Mouse (Mus musculus) kidney, embryonic 14.5 days (tissue): Measurements from ENCODE around the gene Enox1. TPM values are rescaled to one million over a fixed set of nuclear protein-coding genes. Genes with fewer than 3 reads are reported as not detected.

Source experiments
- ATAC-seq: fragments of 200-750 bp; cut with Nextera tagmentation; 2 replicates; pipeline ENCODE4 v1.8.0; 2017; ENCODE audit warnings: moderate number of reproducible peaks, mild to moderate bottlenecking, moderate TSS enrichment, moderate library complexity; ENCODE audit not compliant: low FRiP score, low TSS enrichment
- H3K27ac ChIP-seq: fragments of 300-500 bp; sonication (generic); 2 replicates; pipeline ENCODE4 v1.5.1; 2014; ENCODE audit warnings: low read depth, mild to moderate bottlenecking, low read length, moderate library complexity, mixed read lengths
- H3K27me3 ChIP-seq: fragments of 300-500 bp; sonication (generic); 2 replicates; pipeline ENCODE4 v1.6.1; 2014; ENCODE audit warnings: mild to moderate bottlenecking, low read length; ENCODE audit not compliant: control insufficient read depth, insufficient read depth
- H3K36me3 ChIP-seq: fragments of 300-500 bp; sonication (generic); 2 replicates; pipeline ENCODE4 v1.6.1; 2014; ENCODE audit warnings: low read length, mixed read lengths; ENCODE audit not compliant: control insufficient read depth, insufficient read depth
- H3K4me1 ChIP-seq: fragments of 300-500 bp; sonication (generic); 2 replicates; pipeline ENCODE4 v1.6.1; 2014; ENCODE audit warnings: low read length, mixed read lengths; ENCODE audit not compliant: control insufficient read depth, insufficient read depth
- H3K4me2 ChIP-seq: fragments of 300-500 bp; sonication (generic); replicated peaks from 2 replicates; pipeline ENCODE4 v1.6.1; 2014; ENCODE audit warnings: low read depth, mild to moderate bottlenecking, low read length
- H3K4me3 ChIP-seq: fragments of 300-500 bp; sonication (generic); 2 replicates; pipeline ENCODE4 v1.5.1; 2014; ENCODE audit warnings: mild to moderate bottlenecking, low read length
- H3K9ac ChIP-seq: fragments of 300-500 bp; sonication (generic); 2 replicates; pipeline ENCODE4 v1.6.1; 2014; ENCODE audit warnings: low read depth, mild to moderate bottlenecking, low read length, moderate library complexity
- H3K9me3 ChIP-seq: fragments of 300-500 bp; sonication (generic); 2 replicates; pipeline ENCODE4 v1.6.1; 2016; ENCODE audit warnings: low read length; ENCODE audit not compliant: control insufficient read depth
- WGBS: fragments of 180-500 bp; shearing (Covaris S2); extraction: QIAGEN DNeasy Blood & Tissue Kit; methylation state at CpG from one replicate; pipeline ENCODE4 v1.1.7; 2014; 5-methylcytosine and 5-hydroxymethylcytosine counted together
- polyA plus RNA-seq: library from polyadenylated mRNA; unstranded; fragments of >200 nt; fragmentation: Nextera tagmentation; extraction: Ambion mirVana; gene quantifications from 2 replicates; pipeline ENCODE4 v1.2.1, GENCODE M21; 2014

Enox1 gene
- polyA plus RNA-seq, 1 experiment from 2014 or later: 7.0 TPM

DNA sequence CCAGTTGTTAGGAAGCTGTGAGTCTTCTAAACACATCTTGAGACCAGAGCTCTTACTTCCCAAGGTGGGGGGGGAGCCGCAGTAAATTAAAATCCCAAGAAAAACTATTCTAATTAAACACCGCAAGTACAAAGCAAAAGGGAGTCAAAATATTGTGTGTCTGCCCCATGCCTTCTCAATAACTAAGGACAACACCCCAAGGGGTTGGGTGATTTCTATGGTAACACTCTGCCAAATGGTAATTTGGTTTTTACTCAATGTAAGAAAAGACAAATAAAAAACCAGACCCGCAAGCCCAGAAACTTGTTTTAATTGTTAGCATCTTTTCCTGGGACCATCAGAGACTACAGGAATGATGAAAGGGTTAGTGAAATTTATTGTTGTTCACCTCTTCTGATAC is 220.9 kb downstream of the Enox1 start:
- no peak overlapping the region for H3K9ac ChIP-seq
- WGBS: 56% methylated on average over 3 of the region's 3 CpGs
- no peak overlapping the region for H3K4me2 ChIP-seq
- no peaks in the 10 kb centered on the region for H3K9me3 ChIP-seq
- H3K36me3 ChIP-seq: no peaks in the 10 kb centered on the region
- no peak overlapping the region for H3K27ac ChIP-seq
- peaks cover 4% of the 10 kb centered on the region; the same call in 1 of the 2 replicates for H3K4me1 ChIP-seq
- H3K27me3 ChIP-seq: no peaks in the 10 kb centered on the region
- H3K4me3 ChIP-seq: no peak overlapping the region
- no peak for ATAC-seq

DNA sequence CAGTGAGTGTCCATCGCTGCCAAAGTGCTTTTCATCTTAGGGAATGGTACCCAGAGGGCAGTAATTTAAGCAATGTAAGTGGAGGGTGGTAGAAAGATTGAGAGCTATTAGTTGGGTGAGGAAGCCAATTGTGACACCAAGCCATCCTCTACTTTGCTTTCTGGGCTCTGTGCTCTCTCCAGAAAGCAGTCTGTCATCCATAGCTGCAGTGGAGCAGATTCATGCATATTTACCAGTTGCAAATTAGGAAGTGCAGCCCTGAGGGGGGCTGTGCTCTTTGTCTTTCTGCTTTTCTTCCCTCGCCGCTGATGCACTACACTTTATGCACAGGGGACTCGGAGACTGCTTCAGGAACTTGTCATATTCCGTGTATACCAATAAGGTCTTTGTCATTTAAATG is 221.3 kb downstream of the Enox1 start:
- no peak for ATAC-seq
- Histone ChIP-seq H3K27me3 (no peaks in the 10 kb centered on the region), H3K4me2 (no peak overlapping the region), H3K9me3 (no peaks in the 10 kb centered on the region), H3K36me3 (no peaks in the 10 kb centered on the region), H3K9ac (no peak overlapping the region), H3K4me3 (no peak overlapping the region), H3K4me1 (peaks cover 4% of the 10 kb centered on the region; the same call in 1 of the 2 replicates), H3K27ac (no peak overlapping the region)
- whole genome bisulfite sequencing: 45% methylated on average over 5 of the region's 5 CpGs

DNA sequence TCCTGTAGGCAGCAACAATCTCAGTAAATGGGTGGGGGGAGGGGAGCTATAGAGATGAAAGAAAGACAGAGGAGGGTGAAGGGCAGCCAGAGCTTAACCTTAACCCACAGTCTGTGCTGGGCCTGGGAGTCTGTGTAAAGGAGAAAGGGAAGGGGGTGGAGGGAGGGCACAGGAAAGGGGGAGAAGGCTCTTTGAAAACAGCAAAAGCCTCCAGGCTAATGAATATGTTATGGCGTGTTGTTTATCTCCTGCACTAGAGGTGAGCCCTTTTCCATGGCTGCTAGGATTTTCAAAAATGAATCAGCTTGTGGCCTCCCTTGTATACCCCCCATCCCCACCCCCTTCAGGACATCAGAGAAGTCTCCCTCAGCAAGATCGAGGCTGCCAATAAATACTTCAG is 225.0 kb downstream of the Enox1 start:
- no peak overlapping the region for H3K27ac ChIP-seq
- H3K27me3 ChIP-seq: no peaks in the 10 kb centered on the region
- no peaks in the 10 kb centered on the region for H3K9me3 ChIP-seq
- no peaks in the 10 kb centered on the region for H3K36me3 ChIP-seq
- no peak for ATAC-seq
- peaks cover 4% of the 10 kb centered on the region; the same call in 1 of the 2 replicates for H3K4me1 ChIP-seq
- no peak overlapping the region for H3K9ac ChIP-seq
- H3K4me3 ChIP-seq: no peak overlapping the region
- no peak overlapping the region for H3K4me2 ChIP-seq
- WGBS: 17% methylated on average over 2 of the region's 2 CpGs

DNA sequence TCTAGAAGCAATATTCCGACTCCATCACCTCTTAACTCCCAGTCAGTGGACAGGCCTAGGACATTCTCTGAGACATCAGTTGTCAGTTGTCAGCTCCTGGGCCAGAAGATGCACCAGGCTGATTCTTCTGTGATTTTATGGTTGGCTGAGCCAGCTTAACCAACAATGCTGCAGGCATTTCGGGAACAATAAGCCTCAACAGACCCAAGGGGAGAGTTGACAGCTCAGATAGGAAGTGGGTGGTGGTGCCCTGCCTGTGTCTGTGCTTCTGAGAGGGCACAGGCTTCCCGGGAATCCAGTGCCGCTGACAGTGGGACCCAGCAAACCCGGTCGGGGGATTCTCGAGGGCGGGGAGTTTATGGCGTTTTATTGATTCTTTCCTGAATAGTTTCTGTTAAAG is 229.1 kb downstream of the Enox1 start:
- H3K9me3 ChIP-seq: no peaks in the 10 kb centered on the region
- 36% methylated on average over 9 of the region's 9 CpGs for WGBS
- H3K36me3 ChIP-seq: no peaks in the 10 kb centered on the region
- no peak overlapping the region for H3K27ac ChIP-seq
- H3K27me3 ChIP-seq: no peaks in the 10 kb centered on the region
- H3K4me1 ChIP-seq: 0 out of 2 replicates have a peak, but pooled peaks cover 4% of the 10 kb centered on the region
- no peak overlapping the region for H3K4me2 ChIP-seq
- no peak overlapping the region for H3K4me3 ChIP-seq
- ATAC-seq: no peak
- H3K9ac ChIP-seq: no peak overlapping the region

DNA sequence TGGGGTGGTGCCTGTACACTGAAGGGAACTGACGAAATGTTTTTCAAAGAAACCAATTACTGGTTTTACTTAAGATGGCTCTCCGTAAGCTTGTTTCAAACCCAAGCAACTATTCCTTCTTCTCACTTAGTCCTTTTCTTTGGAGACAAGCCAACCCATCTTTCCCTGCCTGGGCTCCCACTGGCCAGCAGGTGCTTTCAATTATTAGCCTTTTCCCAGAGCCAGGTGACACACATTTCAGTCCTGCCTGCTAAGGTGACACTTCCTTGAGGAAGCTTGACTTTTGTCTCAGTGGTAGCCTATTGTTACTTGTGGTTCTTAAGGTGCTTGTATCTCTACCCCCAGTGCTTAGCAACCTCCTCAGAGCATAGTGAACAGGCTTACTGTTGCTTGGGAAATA is 231.3 kb downstream of the Enox1 start:
- Histone ChIP-seq H3K9me3 (no peaks in the 10 kb centered on the region), H3K9ac (no peak overlapping the region), H3K4me3 (no peak overlapping the region), H3K4me2 (no peak overlapping the region), H3K27ac (no peak overlapping the region), H3K4me1 (0 out of 2 replicates have a peak, but pooled peaks cover 4% of the 10 kb centered on the region), H3K36me3 (no peaks in the 10 kb centered on the region), H3K27me3 (no peaks in the 10 kb centered on the region)
- WGBS: 92% methylated on average over 2 of the region's 2 CpGs
- no peak for ATAC-seq

DNA sequence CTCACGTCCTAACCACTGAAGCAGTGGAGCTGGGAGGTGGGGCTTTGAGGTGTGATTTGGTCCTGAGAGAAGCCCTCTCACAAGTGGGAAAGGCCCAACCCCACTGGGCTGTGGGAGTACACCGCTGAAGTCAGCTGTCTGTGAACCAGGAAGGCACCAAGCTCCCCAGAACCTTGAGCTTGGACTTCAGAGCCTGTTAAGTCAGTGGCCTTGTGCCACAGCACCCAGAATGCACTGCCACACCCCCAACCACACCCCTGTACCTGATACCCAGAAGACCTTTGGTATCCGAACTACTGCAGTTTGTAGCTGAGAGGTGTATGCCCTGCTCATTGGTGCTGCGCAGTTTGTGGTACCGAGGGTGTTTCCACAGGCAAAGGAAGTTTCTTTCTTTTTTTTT is 232.7 kb downstream of the Enox1 start:
- Histone ChIP-seq H3K27ac (no peak overlapping the region), H3K9me3 (no peaks in the 10 kb centered on the region), H3K4me1 (0 out of 2 replicates have a peak, but pooled peaks cover 4% of the 10 kb centered on the region), H3K9ac (no peak overlapping the region), H3K27me3 (no peaks in the 10 kb centered on the region), H3K36me3 (no peaks in the 10 kb centered on the region), H3K4me3 (no peak overlapping the region), H3K4me2 (no peak overlapping the region)
- WGBS: 83% methylated on average over 5 of the region's 5 CpGs
- ATAC-seq: no peak

DNA sequence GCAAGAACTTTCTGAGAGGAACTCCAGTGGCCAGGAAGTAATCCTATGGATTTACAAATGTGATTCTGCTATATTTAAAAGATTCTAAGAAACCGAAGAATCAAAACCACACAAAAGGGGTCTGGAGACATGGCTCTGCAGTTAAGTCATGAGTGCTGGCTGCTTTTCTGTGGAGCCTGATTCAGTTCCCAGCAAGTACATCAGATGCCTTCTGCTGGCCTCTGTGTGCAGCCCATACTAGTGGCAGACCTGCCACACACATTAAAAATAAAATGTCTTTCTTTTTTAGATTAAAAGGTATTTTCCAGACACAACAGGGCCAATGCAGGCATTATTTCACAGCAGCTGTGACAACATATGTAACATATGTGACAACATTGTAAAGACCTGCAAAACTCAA is 235.9 kb downstream of the Enox1 start:
- H3K9ac ChIP-seq: no peak overlapping the region
- 83% methylated on average over 1 of the region's 1 CpGs for WGBS
- no peak for ATAC-seq
- H3K27me3 ChIP-seq: no peaks in the 10 kb centered on the region
- no peak overlapping the region for H3K27ac ChIP-seq
- no peaks in the 10 kb centered on the region for H3K9me3 ChIP-seq
- no peaks in the 10 kb centered on the region for H3K4me1 ChIP-seq
- no peak overlapping the region for H3K4me3 ChIP-seq
- no peak overlapping the region for H3K4me2 ChIP-seq
- H3K36me3 ChIP-seq: no peaks in the 10 kb centered on the region

DNA sequence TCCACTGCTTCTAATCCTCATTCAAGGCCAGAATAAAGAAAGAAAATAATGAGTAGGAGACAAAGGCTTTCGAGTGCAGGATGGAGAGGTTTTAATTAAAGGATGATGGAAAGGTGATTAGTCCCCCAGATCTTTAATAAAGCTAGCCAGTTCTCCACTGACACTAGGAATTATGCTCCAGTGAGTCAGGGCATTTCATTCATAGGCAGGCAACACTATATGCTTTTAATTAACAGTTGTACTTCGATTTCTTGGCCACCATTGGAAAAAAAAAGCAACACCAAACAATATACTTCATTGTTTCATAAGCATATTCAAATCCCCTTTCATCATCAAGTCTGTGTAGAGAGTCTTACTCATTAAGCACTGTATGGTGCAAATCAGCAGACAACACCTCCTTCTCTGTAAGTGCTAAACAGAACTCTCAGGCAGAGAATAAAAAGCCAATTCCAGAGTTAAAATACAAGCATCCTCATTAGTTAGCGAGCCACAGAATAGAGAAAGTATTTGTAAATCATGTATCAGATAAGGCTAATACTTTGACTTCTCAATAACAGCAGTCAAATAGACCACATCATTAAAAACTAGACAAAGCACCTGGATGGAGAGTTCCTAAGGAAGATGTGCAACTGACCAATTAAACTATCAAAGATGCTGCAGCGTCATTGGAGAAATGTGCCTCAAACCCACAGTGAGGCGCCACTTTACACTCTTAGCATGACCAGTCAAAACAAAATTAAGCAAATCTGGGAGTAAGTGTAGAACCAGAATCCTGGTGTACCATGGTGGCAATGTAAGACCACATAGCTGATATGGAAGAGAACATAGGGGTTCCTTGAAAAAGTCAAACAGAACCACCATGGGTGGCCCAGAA is 249.9 kb downstream of the Enox1 start:
- WGBS: 81% methylated on average over 5 of the region's 5 CpGs
- H3K27me3 ChIP-seq: no peaks in the 10 kb centered on the region

DNA sequence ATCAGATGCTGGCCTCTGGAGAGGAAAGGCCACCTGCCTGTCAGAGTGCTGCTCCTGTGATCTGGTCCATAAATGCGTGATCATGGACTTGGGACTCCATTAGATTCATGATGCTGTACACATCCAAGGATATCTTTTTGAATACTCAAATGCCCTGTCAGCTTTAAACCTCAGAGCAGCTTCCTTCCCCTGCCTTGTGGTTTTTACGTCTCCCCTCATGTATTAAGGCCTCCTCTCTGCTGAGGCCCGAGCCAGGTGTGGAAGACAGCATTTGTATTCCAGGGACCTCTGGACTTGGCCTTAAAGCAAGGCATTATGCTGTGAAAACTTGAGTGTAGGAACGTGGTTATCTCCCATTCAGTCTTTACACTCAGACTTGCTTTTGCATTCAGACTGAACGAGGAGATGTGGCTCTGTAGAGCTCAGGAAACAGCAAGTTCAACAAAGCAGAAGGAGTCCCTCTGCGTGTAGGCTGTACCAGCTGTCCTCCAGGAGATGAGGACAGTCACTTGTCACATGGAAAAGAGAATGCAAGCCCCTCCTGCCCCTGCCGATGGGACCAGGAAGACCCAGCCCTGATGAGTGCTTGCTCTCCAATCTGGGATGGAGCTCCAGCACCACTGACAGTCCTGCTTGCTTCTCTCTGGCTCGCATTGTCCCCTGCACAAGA is 252.8 kb downstream of the Enox1 start:
- Histone ChIP-seq H3K4me1 (no peaks in the 10 kb centered on the region), H3K36me3 (no peaks in the 10 kb centered on the region), H3K27ac (no peak overlapping the region), H3K9me3 (no peaks in the 10 kb centered on the region), H3K9ac (no peak overlapping the region), H3K27me3 (no peaks in the 10 kb centered on the region), H3K4me3 (no peak overlapping the region), H3K4me2 (no peak overlapping the region)
- no peak for ATAC-seq
- 85% methylated on average over 8 of the region's 8 CpGs for WGBS

More for the DNA sequence above, 249.9 kb downstream of the Enox1 start:
- Histone ChIP-seq H3K9ac (no peak overlapping the region), H3K36me3 (no peaks in the 10 kb centered on the region), H3K4me3 (no peak overlapping the region), H3K9me3 (no peaks in the 10 kb centered on the region), H3K27ac (no peak overlapping the region), H3K4me1 (no peaks in the 10 kb centered on the region), H3K4me2 (no peak overlapping the region)
- ATAC-seq: no peak
